Mouse (Mus musculus): Measurements from ENCODE around the gene Hps3.
"Not testable (repeated sequence)": the region's sequence is repeated elsewhere in the genome, so short reads cannot be mapped to it uniquely, and the experiment has no call there.

Gene Hps3

GRCm38 (mm10) chr3:20005611-20006010, 29.5 kb downstream of the Hps3 start:
- no peak for DNase-seq

GRCm38 (mm10) chr3:20004422-20004821, 30.7 kb downstream of the Hps3 start:
- DNase-seq = no peak

GRCm38 (mm10) chr3:20002786-20003185, 32.3 kb downstream of the Hps3 start:
- peak; percentile 42 to 58 for DNase-seq

- DNase-seq = no peak
These were observed 34.3 kb downstream of the Hps3 start for GRCm38 (mm10) chr3:20000806-20001205.

GRCm38 (mm10) chr3:19999551-19999950, 35.6 kb downstream of the Hps3 start:
- DNase-seq = no peak

GRCm38 (mm10) chr3:19992388-19992787, 42.7 kb downstream of the Hps3 start:
- no peak for DNase-seq

- DNase-seq = peak in 1 of 2 experiments; percentile 5
These were observed 45.1 kb downstream of the Hps3 start for GRCm38 (mm10) chr3:19990031-19990430.

- DNase-seq = no peak
These were observed 49.0 kb downstream of the Hps3 start for GRCm38 (mm10) chr3:19986123-19986522.

- DNase-seq = peak; percentile 37 to 53
These were observed 52.3 kb downstream of the Hps3 start for GRCm38 (mm10) chr3:19982846-19983245.

GRCm38 (mm10) chr3:19981156-19981555, 54.0 kb downstream of the Hps3 start:
- DNase-seq = no peak

GRCm38 (mm10) chr3:19978474-19978873, 56.6 kb downstream of the Hps3 start:
- peak; percentile 66 to 85 for DNase-seq

GRCm38 (mm10) chr3:19966072-19966471, 69.0 kb downstream of the Hps3 start:
- DNase-seq = no peak

- no peak for DNase-seq
These were observed 69.9 kb downstream of the Hps3 start for GRCm38 (mm10) chr3:19965239-19965638.

GRCm38 (mm10) chr3:19964625-19965188, 70.4 kb downstream of the Hps3 start:
- DNase-seq = no peak

- peak; percentile 11 to 40 for DNase-seq
These were observed 72.2 kb downstream of the Hps3 start for GRCm38 (mm10) chr3:19962769-19963513.

GRCm38 (mm10) chr3:19961341-19961740, 73.8 kb downstream of the Hps3 start:
- no peak for DNase-seq

- no peak for DNase-seq
These were observed 74.5 kb downstream of the Hps3 start for GRCm38 (mm10) chr3:19960570-19961114.

GRCm38 (mm10) chr3:19958983-19959382, 76.1 kb downstream of the Hps3 start:
- DNase-seq = no peak

GRCm38 (mm10) chr3:19958031-19958430, 77.1 kb downstream of the Hps3 start:
- no peak for DNase-seq

GRCm38 (mm10) chr3:19956885-19957284, 78.2 kb downstream of the Hps3 start, which contains the start of gene Cp:
TSS of gene Cp (plus strand) at chr3:19957054.
- peak in 1 of 2 experiments; percentile 23 for DNase-seq

- peak; percentile 70 to 81 for DNase-seq
These were observed 81.2 kb downstream of the Hps3 start for GRCm38 (mm10) chr3:19953865-19954264.

- no peak for DNase-seq
These were observed 81.7 kb downstream of the Hps3 start for GRCm38 (mm10) chr3:19953425-19953824.

- not testable (repeated sequence) for DNase-seq
These were observed 85.7 kb downstream of the Hps3 start for GRCm38 (mm10) chr3:19949401-19949800.

- DNase-seq = no peak
These were observed 86.6 kb downstream of the Hps3 start for GRCm38 (mm10) chr3:19948552-19948951.
